Mouse (Mus musculus): ENCODE measurements at regions not wholly inside any gene's neighbourhood (a gene's known extent, or its start where the extent isn't known, plus 50 kb on each side); places are given as distances from the start of the nearest gene placed in this dataset.

DNA sequence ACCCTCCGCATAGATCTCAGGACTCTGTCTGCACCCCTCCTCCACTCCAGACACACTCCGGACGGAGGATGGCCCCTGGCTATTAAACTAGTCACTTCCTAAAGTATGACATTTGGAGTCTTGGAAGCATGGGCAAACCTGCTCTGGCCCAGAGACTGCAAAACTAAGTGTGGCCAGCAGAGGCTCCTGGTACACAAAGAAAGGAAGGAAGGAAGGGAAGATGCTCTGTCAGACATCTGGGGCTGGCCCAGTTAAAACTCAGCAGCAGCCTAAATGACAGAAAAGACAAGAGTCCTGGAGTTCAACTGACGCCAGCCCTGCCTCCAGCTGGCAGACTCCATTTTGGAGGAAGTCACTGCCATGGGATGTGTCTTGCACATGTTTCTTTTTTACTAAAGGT lies 137.3 kb upstream of the Azi2 start:
- Histone ChIP-seq H3K4me3 (ENCODE audit: low read depth, low read length) (no peak overlapping the region), H3K36me3 (ENCODE audit: control insufficient read depth, insufficient read depth, low read length, poor library complexity, severe bottlenecking) (no peaks in the 10 kb centered on the region), H3K9me3 (replicated peaks; ENCODE audit: control insufficient read depth, insufficient read depth, low read length, poor library complexity, severe bottlenecking) (no peaks in the 10 kb centered on the region), H3K9ac (ENCODE audit: low read depth, poor library complexity, severe bottlenecking) (no peak overlapping the region), H3K27ac (ENCODE audit: insufficient read depth, low read length) (no peak overlapping the region), H3K27me3 (ENCODE audit: control insufficient read depth, insufficient read depth, low read length, poor library complexity, severe bottlenecking) (no peaks in the 10 kb centered on the region), H3K4me1 (ENCODE audit: control insufficient read depth, insufficient read depth, low read length) (no peaks in the 10 kb centered on the region)
- no peak for TF ChIP-seq CTCF (IDR thresholded peaks at IDR 0.05; ENCODE audit: low read depth, low read length)
- TF ChIP-seq EP300 (IDR thresholded peaks at IDR 0.05; ENCODE audit: insufficient read depth, low read depth, low read length): no peak
- no peak for TF ChIP-seq POLR2A (IDR thresholded peaks at IDR 0.05; ENCODE audit: insufficient read depth, low read length)

GRCm38 (mm10) chr9:117902239-117902939 lies 137.9 kb upstream of the Azi2 start:
- Histone ChIP-seq H3K9me3 (replicated peaks; ENCODE audit: control insufficient read depth, insufficient read depth, low read length, poor library complexity, severe bottlenecking) (no peaks in the 10 kb centered on the region), H3K9ac (ENCODE audit: low read depth, poor library complexity, severe bottlenecking) (no peak overlapping the region), H3K27ac (ENCODE audit: insufficient read depth, low read length) (no peak overlapping the region), H3K36me3 (ENCODE audit: control insufficient read depth, insufficient read depth, low read length, poor library complexity, severe bottlenecking) (no peaks in the 10 kb centered on the region), H3K4me1 (ENCODE audit: control insufficient read depth, insufficient read depth, low read length) (no peaks in the 10 kb centered on the region), H3K27me3 (ENCODE audit: control insufficient read depth, insufficient read depth, low read length, poor library complexity, severe bottlenecking) (no peaks in the 10 kb centered on the region), H3K4me3 (ENCODE audit: low read depth, low read length) (no peak overlapping the region)
- no peak for TF ChIP-seq EP300 (IDR thresholded peaks at IDR 0.05; ENCODE audit: insufficient read depth, low read depth, low read length)
- no peak for TF ChIP-seq CTCF (IDR thresholded peaks at IDR 0.05; ENCODE audit: low read depth, low read length)
- TF ChIP-seq POLR2A (IDR thresholded peaks at IDR 0.05; ENCODE audit: insufficient read depth, low read length): no peak

DNA sequence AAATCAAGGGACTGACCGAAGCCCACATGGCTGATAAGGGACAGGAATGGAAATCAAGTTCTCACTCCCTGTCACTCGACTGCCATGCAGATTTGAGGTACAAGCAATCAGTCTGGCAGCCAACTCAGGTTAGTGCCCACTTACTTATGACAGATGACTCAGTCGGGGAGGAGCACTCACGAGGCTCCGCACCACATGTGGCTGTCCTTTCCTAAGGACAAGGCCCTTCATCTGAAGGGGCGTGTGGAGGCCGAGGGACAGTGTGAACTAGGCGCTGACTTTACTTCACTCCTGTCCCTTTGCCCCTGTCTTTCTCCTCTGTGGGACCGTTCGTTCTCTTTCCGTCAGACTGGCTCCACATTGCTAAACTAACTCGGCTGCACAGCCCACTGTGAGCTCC lies 139.7 kb upstream of the Azi2 start:
- Histone ChIP-seq H3K9me3 (replicated peaks; ENCODE audit: control insufficient read depth, insufficient read depth, low read length, poor library complexity, severe bottlenecking) (no peaks in the 10 kb centered on the region), H3K27me3 (ENCODE audit: control insufficient read depth, insufficient read depth, low read length, poor library complexity, severe bottlenecking) (no peaks in the 10 kb centered on the region), H3K27ac (ENCODE audit: insufficient read depth, low read length) (no peak overlapping the region), H3K4me1 (ENCODE audit: control insufficient read depth, insufficient read depth, low read length) (no peaks in the 10 kb centered on the region), H3K36me3 (ENCODE audit: control insufficient read depth, insufficient read depth, low read length, poor library complexity, severe bottlenecking) (no peaks in the 10 kb centered on the region), H3K9ac (ENCODE audit: low read depth, poor library complexity, severe bottlenecking) (no peak overlapping the region), H3K4me3 (ENCODE audit: low read depth, low read length) (no peak overlapping the region)
- TF ChIP-seq CTCF (IDR thresholded peaks at IDR 0.05; ENCODE audit: low read depth, low read length) (no peak), POLR2A (IDR thresholded peaks at IDR 0.05; ENCODE audit: insufficient read depth, low read length) (no peak), EP300 (IDR thresholded peaks at IDR 0.05; ENCODE audit: insufficient read depth, low read depth, low read length) (no peak)

- Histone ChIP-seq H3K27ac (ENCODE audit: insufficient read depth, low read length) (no peak overlapping the region), H3K9ac (ENCODE audit: low read depth, poor library complexity, severe bottlenecking) (no peak overlapping the region)
Measured at GRCm38 (mm10) chr9:117896517-117896916, 143.8 kb upstream of the Azi2 start.

DNA sequence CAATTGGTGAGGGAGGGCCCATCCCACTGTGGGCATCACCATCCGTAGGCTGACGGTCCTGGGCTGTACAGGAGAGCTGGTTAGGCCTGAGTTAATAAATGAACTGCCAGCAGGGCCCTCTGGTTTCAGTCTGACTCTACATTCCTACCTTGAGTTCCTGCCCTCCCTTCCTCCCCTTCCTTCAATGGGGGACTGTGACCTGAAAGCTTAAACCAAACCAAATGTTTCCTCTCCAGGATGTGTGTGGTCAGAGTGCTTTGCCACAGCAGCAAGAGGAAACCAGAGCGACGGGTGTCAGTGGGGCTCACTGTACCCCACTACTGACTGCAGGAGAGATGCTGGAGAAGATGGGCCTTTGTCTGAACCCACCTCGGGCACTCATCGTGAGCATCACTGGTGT lies 147.7 kb upstream of the Azi2 start:
- H3K36me3 ChIP-seq (ENCODE audit: control insufficient read depth, insufficient read depth, low read length, poor library complexity, severe bottlenecking): no peaks in the 10 kb centered on the region
- H3K27me3 ChIP-seq (ENCODE audit: control insufficient read depth, insufficient read depth, low read length, poor library complexity, severe bottlenecking): no peaks in the 10 kb centered on the region
- no peak overlapping the region for H3K4me3 ChIP-seq (ENCODE audit: low read depth, low read length)
- no peaks in the 10 kb centered on the region for H3K9me3 ChIP-seq (replicated peaks; ENCODE audit: control insufficient read depth, insufficient read depth, low read length, poor library complexity, severe bottlenecking)
- H3K4me1 ChIP-seq (ENCODE audit: control insufficient read depth, insufficient read depth, low read length): no peaks in the 10 kb centered on the region
- TF ChIP-seq POLR2A (IDR thresholded peaks at IDR 0.05; ENCODE audit: insufficient read depth, low read length) (no peak), EP300 (IDR thresholded peaks at IDR 0.05; ENCODE audit: insufficient read depth, low read depth, low read length) (no peak), CTCF (IDR thresholded peaks at IDR 0.05; ENCODE audit: low read depth, low read length) (no peak)
- H3K9ac ChIP-seq (ENCODE audit: low read depth, poor library complexity, severe bottlenecking): no peak overlapping the region
- H3K27ac ChIP-seq (ENCODE audit: insufficient read depth, low read length): no peak overlapping the region

More at GRCm38 (mm10) chr9:117896517-117896916, 143.8 kb upstream of the Azi2 start:
- Histone ChIP-seq H3K9me3 (replicated peaks; ENCODE audit: control insufficient read depth, insufficient read depth, low read length, poor library complexity, severe bottlenecking) (no peaks in the 10 kb centered on the region), H3K4me1 (ENCODE audit: control insufficient read depth, insufficient read depth, low read length) (no peaks in the 10 kb centered on the region), H3K4me3 (ENCODE audit: low read depth, low read length) (no peak overlapping the region), H3K36me3 (ENCODE audit: control insufficient read depth, insufficient read depth, low read length, poor library complexity, severe bottlenecking) (no peaks in the 10 kb centered on the region), H3K27me3 (ENCODE audit: control insufficient read depth, insufficient read depth, low read length, poor library complexity, severe bottlenecking) (no peaks in the 10 kb centered on the region)
- TF ChIP-seq CTCF (IDR thresholded peaks at IDR 0.05; ENCODE audit: low read depth, low read length): no peak
- no peak for TF ChIP-seq EP300 (IDR thresholded peaks at IDR 0.05; ENCODE audit: insufficient read depth, low read depth, low read length)
- TF ChIP-seq POLR2A (IDR thresholded peaks at IDR 0.05; ENCODE audit: insufficient read depth, low read length): no peak

GRCm38 (mm10) chr9:117873172-117873571 lies 167.1 kb upstream of the Azi2 start:
- Histone ChIP-seq H3K27me3 (ENCODE audit: control insufficient read depth, insufficient read depth, low read length, poor library complexity, severe bottlenecking) (peaks cover 7% of the 10 kb centered on the region; the same call in 1 of the 2 replicates), H3K4me3 (ENCODE audit: low read depth, low read length) (0 out of 2 replicates have a peak overlapping the region, but pooled peaks have one; percentile 18), H3K9me3 (replicated peaks; ENCODE audit: control insufficient read depth, insufficient read depth, low read length, poor library complexity, severe bottlenecking) (no peaks in the 10 kb centered on the region), H3K36me3 (ENCODE audit: control insufficient read depth, insufficient read depth, low read length, poor library complexity, severe bottlenecking) (no peaks in the 10 kb centered on the region), H3K4me1 (ENCODE audit: control insufficient read depth, insufficient read depth, low read length) (no peaks in the 10 kb centered on the region), H3K27ac (ENCODE audit: insufficient read depth, low read length) (no peak overlapping the region), H3K9ac (ENCODE audit: low read depth, poor library complexity, severe bottlenecking) (no peak overlapping the region)
- TF ChIP-seq EP300 (IDR thresholded peaks at IDR 0.05; ENCODE audit: insufficient read depth, low read depth, low read length) (no peak), POLR2A (IDR thresholded peaks at IDR 0.05; ENCODE audit: insufficient read depth, low read length) (no peak), CTCF (IDR thresholded peaks at IDR 0.05; ENCODE audit: low read depth, low read length) (no peak)

Measured in ES-Bruce4 (cell line).